Mouse (Mus musculus): ENCODE measurements at regions not wholly inside any gene's neighbourhood (a gene's known extent, or its start where the extent isn't known, plus 50 kb on each side); places are given as distances from the start of the nearest gene placed in this dataset.

DNA sequence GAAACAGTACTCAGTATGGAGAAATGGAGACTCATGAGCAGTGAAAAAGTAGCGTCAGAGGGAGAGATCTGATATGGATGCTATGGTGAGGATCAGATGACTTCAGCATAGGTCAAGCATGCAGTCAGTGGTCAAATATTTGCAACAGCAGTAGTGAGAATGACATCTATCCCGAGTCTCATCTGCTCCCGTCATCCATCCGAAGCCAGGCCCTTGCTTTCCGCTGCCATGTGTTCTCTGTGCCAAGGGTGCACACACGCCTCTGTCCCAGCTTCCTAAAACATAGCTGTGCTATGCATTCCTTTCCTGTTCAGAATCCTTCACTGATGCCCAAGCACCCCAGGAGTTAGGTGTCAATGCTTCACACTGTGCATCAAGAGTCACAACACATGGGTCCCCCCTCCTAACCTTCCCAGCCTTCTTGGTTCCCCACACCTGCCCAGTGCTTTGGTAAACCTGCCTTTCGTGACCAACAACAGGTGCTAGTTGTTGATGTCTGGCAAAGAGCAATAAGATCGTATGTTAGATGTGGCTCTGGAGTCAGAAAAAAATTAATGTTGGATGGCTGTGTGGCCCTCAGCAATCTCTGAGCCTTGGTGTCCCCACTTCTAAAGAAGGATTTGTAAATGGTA lies 85.1 kb upstream of the Bcl6 start:
- ATAC-seq (replicated peaks; ENCODE audit: low FRiP score, poor library complexity, severe bottlenecking), result no peak

- no peak for ATAC-seq (replicated peaks; ENCODE audit: low FRiP score, poor library complexity, severe bottlenecking)
These were observed 84.4 kb upstream of the Bcl6 start for GRCm38 (mm10) chr16:24073065-24073464.

GRCm38 (mm10) chr16:24069411-24069810 lies 80.8 kb upstream of the Bcl6 start:
- ATAC-seq (replicated peaks; ENCODE audit: low FRiP score, poor library complexity, severe bottlenecking), result no peak

DNA sequence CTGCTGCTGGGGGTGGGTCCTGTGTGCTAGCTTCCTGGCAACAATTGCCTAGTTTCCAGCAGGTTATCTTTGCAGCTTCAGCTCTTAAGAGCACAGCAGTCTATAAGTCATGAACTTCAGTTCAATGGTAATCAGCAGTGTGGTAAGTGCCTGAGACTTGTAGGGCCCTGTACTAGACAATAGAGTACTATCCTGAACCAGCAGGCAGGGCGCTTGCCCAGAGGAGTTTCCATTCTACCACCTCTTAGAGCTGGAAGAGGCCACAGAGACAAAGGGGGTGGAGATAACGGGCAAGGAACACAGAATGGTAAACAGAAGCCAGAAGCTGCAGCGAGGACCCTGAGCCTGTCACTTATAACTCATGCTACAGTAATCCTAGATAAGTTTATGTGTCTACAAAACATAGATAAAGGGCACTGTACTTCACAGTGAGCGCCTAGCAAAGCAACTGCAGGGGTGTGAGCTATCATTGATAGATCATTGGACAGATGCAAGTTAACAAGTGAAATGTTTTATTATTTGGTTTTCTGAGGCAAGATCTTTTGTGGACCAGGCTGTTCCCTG lies 79.7 kb upstream of the Bcl6 start:
- ATAC-seq (replicated peaks; ENCODE audit: low FRiP score, poor library complexity, severe bottlenecking), result no peak

DNA sequence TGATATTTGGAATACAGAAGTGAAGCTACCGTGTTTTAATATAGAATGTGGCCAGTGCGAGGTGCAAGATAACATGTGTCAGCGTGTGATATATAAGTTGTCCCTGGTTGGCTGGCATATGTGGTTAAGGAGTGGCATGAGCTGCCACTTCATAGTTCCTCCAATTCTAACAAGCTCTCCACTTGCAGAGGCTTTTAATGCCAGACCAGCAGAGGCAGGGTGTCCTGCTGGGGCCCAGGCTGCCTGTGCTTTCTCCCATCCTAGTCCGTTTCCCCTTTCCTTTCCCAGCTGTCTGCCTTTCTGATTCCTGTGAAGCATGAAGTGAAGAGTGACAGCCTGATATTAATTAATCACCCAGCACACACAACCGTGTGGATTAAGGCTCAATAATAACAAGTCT lies 73.7 kb upstream of the Bcl6 start:
- peak; percentile 83 for ATAC-seq (replicated peaks; ENCODE audit: low FRiP score, poor library complexity, severe bottlenecking)

DNA sequence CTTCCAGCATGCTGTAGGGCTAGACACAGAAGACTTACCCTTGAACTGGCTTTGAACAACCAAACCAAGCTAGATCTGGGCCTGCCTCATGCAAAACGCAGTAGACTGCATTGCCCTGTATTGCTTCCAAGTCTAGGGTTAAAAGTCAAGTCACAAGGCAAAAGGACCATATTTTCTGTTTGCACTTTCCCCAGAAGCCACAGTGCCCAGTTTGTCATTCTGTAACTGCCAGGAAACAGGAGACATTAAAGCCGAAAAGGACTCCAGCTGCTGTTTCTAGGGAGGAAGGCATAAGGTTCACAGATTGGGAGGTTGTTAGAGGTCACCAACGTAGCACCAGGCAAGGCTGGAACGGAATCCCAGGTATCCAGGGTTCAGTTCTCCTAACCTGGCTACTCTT lies 72.8 kb upstream of the Bcl6 start:
- ATAC-seq (replicated peaks; ENCODE audit: low FRiP score, poor library complexity, severe bottlenecking), result no peak

GRCm38 (mm10) chr16:24059090-24059600 lies 70.5 kb upstream of the Bcl6 start:
- ATAC-seq (replicated peaks; ENCODE audit: low FRiP score, poor library complexity, severe bottlenecking), result no peak

DNA sequence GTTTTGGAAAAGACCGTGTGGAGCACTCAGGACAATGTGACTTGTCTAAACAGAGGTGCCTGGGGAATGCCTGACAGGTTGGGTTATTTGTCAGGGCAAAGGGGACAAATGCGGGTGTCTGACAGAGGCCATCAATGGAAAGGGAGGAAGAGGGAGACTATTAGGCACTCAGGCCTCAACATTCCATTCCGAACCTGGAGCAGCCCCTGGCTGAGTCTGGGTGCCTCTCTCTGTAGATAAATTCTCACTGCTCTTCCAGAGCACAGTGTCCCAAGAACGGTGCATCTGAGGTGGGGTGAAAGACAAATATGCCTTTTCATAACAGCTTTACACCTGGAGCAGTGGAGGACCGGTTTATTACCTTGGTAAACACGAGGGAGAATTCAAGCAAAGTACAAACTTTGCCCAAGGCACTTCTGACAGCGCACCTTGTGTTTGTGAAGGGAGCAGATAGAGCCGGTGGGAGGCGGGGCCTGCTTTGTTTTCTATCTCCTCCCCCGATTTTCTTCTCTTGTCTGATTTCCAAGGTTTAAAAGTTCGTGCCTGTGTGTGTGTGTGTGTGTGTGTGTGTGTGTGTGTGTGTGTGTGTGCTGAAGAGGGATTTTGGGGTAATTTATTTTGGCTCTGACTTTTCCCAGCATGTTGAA lies 68.4 kb upstream of the Bcl6 start:
- no peak for ATAC-seq (replicated peaks; ENCODE audit: low FRiP score, poor library complexity, severe bottlenecking)

DNA sequence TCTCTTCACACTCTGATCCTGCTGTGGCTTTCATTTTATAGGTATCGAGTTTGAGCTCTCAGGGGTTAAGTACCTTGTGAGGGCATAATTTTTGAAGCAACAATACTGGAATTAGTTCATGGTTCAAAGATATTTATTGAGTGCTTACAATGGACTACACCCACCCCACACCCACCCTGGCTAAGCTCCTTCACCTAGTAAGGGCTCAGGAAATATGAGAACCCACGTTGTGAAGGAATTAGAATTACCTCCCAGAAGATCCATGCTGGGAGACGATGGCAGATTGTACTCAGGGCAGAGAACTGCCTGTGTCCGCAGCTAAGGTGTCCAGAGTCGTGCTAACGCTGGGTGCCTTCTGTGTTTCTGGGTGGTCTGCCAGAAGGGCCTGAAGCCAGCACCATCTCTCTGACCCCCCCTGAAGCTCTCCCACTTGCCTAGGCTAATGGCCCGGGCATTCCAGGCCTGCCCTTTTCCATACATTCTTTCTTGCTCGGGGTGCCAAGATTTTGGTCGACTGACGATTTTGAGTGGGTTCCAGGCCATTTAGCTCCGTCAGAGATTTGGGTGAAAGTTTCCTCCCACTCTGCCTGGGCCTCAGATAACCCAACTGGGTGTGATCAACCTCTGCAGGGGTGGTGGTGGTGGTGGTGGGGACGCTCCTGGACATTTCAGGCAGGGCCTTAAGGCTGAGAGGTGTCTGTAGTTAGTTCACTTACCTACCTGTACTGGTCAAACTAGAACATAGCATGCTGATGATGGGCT lies 67.7 kb upstream of the Bcl6 start:
- no peak for ATAC-seq (replicated peaks; ENCODE audit: low FRiP score, poor library complexity, severe bottlenecking)

DNA sequence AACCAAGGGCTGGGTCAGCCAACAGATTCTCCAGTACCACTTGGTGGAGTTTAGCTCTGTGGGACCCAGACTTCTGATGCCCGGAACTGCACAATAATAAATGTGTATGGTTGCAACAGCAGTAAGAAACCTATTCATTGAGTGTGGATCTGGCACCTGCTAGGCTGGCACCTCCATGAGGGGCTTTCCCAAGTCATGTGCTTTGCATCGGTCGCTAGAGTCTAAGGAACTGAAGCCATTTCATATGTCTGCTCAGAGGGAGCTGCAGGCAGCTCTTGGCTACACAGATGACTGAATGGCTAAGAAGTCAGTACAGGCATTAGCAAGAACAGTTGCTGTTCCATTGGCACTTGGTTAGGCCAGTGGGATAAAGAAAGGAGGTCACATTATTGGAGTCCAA lies 65.6 kb upstream of the Bcl6 start:
- ATAC-seq (replicated peaks; ENCODE audit: low FRiP score, poor library complexity, severe bottlenecking), result no peak

DNA sequence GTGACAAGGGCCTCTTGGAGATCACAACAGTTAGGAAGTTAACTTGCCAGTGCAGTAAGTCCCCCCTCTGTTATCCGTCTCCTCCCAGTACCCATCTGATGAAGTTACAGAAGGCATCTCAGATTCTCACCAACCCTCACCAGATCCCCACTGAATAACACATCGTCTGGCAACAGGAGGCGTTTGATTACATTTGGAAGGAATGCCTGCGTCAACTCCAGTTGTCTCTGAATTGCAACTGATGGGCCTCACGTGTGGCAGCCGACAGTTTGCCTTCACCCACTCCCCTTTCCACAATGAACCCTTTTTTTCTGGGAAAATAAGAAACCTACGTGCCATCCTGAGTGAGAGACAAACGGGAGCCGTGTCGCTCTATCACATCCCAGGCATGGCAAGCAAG lies 64.8 kb upstream of the Bcl6 start:
- no peak for ATAC-seq (replicated peaks; ENCODE audit: low FRiP score, poor library complexity, severe bottlenecking)

DNA sequence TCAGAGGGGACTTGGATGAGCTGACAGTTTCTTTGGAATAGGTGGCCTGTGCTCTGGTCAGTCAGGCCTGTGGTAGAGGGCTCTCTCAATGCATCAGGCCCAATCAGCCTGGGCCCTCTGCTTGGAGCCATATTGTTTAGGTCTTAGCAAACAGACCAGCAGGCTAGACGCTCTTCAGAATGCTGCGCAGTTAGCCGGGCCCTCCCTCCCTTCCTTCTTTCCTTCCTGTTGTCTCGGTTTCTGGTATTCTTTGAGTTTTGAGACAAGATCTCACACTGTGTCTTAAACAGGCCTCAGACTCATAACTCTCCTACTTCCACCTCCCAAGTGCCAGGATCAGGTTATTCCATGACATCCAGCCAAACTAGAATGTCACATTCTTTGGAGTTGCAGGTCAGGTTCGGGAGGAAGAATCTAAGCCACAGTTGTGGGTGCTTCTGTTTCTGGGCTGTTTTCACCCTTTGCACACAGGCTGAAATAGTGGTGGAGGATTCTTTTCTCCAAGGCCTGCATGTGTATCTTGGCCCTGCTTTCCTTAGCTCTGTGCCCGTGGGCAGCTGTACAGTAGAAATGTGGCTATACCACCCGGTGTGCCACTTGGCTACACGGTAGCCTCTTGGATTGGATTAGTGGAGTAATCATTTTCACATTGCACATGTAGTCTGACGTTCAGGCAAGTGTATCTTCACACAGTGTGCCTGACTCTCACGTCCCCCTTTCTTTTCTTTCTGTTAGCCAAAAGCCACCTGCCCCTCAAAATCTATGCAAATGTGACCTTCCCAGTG lies 62.4 kb upstream of the Bcl6 start:
- no peak for ATAC-seq (replicated peaks; ENCODE audit: low FRiP score, poor library complexity, severe bottlenecking)

GRCm38 (mm10) chr16:24043779-24044178 lies 55.1 kb upstream of the Bcl6 start:
- no peak for ATAC-seq (replicated peaks; ENCODE audit: low FRiP score, poor library complexity, severe bottlenecking)

DNA sequence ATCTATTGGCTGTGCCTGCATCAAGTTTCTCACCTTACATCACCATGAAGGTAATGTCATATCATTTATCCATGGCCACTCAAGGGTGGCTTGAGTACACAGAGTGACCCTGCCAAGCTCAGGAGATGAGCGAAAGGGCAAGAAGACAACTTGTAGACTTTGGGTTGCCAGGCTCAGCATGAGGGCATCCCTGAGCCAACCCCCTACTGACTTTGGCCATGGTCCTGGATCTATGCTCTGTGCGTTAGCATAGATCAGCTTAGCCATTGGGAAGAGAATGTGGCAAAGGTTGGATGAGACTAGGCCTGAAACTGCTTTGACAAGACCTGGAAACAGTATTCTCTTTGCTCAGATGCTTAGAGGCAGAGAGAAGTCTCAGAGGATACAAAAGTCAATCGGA lies 54.3 kb upstream of the Bcl6 start:
- ATAC-seq (replicated peaks; ENCODE audit: low FRiP score, poor library complexity, severe bottlenecking), result no peak

GRCm38 (mm10) chr16:24042216-24042615 lies 53.6 kb upstream of the Bcl6 start:
- no peak for ATAC-seq (replicated peaks; ENCODE audit: low FRiP score, poor library complexity, severe bottlenecking)

DNA sequence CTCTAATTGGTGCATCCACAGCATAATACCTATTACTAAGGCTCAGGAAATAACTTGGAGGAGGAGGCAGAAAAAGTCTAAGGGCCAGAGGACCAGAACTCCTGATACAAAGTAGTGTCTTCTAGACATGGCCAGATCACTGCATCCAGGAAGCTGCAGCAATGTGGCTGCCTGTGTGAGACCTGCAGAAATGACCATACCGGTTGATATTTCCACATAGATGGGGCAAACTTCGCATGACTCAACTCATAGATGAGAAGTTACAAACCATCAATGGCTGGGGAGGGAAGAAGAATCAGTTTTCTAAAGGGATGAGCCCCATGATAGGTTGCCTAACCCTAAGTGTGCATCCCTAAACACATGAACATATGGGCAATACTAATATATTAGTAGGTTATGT lies 52.8 kb upstream of the Bcl6 start:
- ATAC-seq (replicated peaks; ENCODE audit: low FRiP score, poor library complexity, severe bottlenecking), result no peak

GRCm38 (mm10) chr16:24039765-24040164 lies 51.1 kb upstream of the Bcl6 start:
- no peak for ATAC-seq (replicated peaks; ENCODE audit: low FRiP score, poor library complexity, severe bottlenecking)

All from erythroid progenitor cell, adult 5-6 weeks (primary cell).